Mouse (Mus musculus) adrenal gland, adult 8-10 months (tissue): Measurements from ENCODE around the gene Olfr1411. TPM values are rescaled to one million over a fixed set of nuclear protein-coding genes. Genes with fewer than 3 reads are reported as not detected.

Experiments used
- DNase-seq: peaks from one replicate; pipeline ENCODE4 v3.0.0; 2022
- total RNA-seq, 4 experiments: library from RNA; stranded (reverse); gene quantifications; 2 replicates each; pipeline ENCODE4 v1.2.4; 2022

Gene Olfr1411
- not detected for total RNA-seq

DNA sequence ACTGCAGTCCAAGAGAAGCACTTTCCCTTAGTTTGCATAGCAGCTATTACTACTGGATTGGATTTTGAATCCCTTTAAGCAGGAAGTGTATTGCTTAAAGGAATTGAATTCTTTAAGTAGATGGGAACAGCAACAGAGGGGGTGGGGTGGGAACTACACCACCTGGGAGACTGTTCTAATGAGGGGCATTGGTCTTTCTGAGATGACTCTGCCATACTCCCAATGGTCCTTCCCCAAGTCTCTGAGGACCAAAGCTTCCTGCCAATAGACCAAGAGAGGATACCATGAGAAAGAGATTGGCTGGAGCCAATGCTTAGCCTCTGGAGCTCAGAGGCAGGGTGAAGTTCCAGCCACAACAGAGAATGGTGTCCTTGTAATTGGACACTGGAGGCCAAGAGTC lies at the start of gene Olfr1411:
Gene Olfr1411, plus strand, starts transcription at position 301 of the 400 bp plus-strand sequence.
- no peak for DNase-seq

GRCm38 (mm10) chr1:92545929-92546328 lies 48.3 kb upstream of the Olfr1411 start:
- no peak for DNase-seq

- DNase-seq = no peak
Observed at GRCm38 (mm10) chr1:92571022-92571421, 23.2 kb upstream of the Olfr1411 start, which contains the start of gene Olfr1413. TSS of gene Olfr1413 (plus strand) at chr1:92571322.

- no peak for DNase-seq
Observed at GRCm38 (mm10) chr1:92585479-92585878, 8.7 kb upstream of the Olfr1411 start, which contains the start of gene Olfr1412. TSS of gene Olfr1412 (plus strand) at chr1:92585779.

GRCm38 (mm10) chr1:92596019-92596418 lies 1.8 kb downstream of the Olfr1411 start:
- no peak for DNase-seq

DNA sequence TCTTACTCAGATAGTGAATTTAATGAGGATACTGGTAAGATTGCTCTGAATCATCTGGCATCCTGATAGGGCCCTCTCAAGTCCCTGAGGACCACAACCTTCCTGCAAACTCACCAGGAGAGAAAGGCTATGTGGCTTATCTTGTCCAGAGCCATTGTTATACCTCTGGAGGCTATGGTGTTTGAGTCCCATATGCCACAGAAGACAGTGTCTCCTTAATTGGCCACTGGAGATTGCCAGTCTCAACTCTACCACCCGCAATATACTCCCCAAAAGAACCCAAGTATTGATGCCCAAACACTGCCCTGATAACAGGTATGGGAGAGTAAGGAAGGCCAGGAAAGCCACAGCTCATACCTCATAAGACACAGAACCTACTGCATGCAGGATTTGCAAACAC lies 11.3 kb downstream of the Olfr1411 start, which contains the start of gene Olfr1410:
Gene Olfr1410, plus strand, starts transcription at position 301 of the 400 bp plus-strand sequence.
- DNase-seq = no peak

DNA sequence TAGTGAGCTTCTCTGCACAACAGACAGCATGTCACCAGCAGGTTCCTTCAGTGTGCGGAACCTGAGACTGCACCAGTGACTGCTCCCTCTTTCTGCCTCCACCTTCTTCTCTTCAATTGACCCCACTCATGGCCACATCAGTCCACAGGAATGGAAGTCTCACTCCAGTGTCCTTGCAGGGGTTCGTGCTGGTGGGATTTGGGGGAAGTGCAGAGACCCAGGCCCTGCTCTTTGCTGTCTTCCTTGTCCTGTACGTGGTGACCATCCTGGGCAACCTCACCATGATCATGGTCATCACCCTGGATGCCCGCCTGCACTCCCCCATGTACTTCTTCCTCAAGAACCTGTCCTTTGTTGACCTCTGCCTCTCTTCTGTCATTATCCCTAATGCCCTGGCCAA lies 13.5 kb downstream of the Olfr1411 start:
- DNase-seq = no peak

DNA sequence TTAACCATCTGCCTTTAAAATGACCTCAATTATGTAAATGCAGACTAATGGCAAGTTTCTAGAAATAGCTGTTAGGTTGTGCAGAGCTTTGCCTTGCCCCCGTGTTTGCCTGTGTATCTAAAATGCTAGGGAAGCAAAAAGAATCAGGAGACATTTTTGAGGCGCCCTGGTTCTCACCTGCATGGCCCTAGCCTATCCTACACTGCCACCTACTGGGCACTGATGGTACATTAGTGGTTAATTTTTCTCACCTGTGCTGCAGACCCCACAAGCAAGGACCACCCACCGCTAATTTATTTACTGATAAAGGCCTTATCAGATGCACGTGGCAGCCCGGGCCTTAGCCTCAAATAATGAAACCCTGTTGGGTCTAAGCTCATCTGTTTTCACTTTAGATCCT lies 16.8 kb downstream of the Olfr1411 start:
- peak; percentile 14 for DNase-seq

DNA sequence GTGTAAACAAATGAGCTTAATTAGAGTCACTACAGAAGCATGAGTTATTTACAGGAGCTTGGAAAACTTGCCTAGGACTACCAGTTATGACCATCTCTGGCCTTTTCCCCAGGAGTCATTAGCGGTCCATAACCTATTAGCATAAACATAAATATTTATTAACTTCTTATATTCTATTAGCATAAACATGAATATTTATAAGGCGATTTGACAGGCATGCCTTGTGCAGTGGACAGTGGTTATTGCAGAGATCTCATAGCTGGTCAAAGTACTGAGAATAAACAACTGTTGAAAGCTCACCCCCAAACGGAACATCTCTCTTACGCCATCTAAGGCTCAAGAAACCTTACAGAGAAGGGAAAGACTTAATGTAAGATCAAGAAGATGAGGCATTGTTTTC lies 19.0 kb downstream of the Olfr1411 start:
- no peak for DNase-seq

GRCm38 (mm10) chr1:92614516-92614915 lies 20.3 kb downstream of the Olfr1411 start:
- no peak for DNase-seq

DNA sequence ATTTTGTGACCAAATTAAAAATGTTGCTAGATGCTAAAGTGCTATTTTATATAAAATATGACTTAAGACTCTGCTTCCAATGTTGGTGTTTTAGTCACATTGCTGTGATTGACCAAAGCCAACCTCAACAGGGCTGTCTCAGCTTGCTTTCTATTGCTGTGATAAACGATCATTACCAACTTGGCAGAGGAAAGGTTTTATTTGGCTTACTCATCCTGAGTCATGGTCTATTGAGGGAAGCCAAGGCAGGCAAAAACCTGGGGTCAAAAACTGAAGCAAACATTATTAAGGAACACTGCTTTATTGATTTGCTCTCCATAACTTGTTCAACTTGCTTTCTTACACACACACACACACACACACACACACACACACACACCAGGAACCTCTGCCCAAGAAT lies 21.8 kb downstream of the Olfr1411 start:
- no peak for DNase-seq

DNA sequence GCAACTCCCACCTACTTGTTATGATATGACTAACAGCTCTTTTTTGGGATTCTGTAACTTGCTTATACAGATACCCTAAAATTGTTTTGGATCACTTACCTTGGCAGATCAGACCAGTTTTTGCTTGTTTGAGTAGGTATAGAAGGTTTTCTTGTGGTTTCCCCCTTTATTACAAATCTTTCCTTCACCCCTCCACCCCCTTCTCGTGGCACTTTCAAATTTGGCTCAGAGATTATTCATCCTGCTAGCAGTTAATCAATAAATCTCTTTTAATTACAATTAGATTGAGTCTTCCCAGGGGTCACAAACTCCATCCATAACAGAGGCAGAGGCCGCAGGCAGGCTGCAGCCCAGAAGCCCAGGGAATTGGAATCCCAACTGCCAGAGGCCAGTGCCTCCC lies 23.3 kb downstream of the Olfr1411 start, which contains the start of gene Olfr12:
Gene Olfr12, plus strand, starts transcription at position 301 of the 400 bp plus-strand sequence.
- no peak for DNase-seq

DNA sequence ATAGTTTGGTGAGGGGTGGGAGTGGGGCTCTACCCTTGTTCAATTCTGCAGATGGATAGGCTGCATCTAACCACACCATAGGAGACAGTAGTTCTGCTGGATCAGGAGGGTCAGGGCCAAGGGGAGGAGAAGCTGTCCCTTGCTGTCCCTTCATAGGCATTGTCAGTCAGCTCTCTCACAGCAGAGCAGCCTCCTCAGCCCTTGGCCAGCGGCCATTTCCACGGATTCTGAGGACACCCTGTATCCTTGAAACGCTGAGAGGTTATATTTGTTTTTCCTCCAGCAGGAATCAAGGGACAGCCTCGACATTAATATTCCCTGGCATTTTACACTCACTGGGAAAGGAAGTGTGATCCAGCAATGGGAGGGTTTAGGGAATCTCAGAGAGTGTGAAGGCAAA lies 24.1 kb downstream of the Olfr1411 start:
- DNase-seq = peak; percentile 88

GRCm38 (mm10) chr1:92628227-92628626 lies 34.0 kb downstream of the Olfr1411 start:
- DNase-seq = no peak

DNA sequence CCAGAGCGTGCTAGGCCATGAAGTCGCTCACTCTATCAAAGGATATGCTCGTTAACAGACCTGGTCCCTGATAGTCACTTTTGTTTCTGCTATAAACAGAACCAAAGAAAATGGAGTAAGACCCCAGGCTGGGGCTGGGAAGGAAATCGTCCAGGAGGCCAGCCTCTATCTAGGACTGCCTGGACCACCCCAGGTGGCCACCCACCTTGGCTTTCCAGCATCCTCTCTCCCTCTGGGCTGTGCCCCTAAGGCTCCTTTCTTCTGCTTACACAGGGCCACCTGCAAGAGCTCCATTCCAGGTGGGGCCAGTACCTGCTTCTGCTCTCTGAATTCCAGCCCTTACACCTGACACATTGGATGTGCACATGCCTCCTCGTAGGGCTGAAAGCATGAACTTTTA lies 38.0 kb downstream of the Olfr1411 start:
- DNase-seq = no peak

- no peak for DNase-seq
Observed at GRCm38 (mm10) chr1:92632948-92633347, 38.7 kb downstream of the Olfr1411 start.

GRCm38 (mm10) chr1:92633726-92634125 lies 39.5 kb downstream of the Olfr1411 start:
- DNase-seq = no peak

- no peak for DNase-seq
Observed at GRCm38 (mm10) chr1:92634569-92634968, 40.4 kb downstream of the Olfr1411 start.

GRCm38 (mm10) chr1:92634976-92635599 lies 40.9 kb downstream of the Olfr1411 start:
- DNase-seq = no peak

DNA sequence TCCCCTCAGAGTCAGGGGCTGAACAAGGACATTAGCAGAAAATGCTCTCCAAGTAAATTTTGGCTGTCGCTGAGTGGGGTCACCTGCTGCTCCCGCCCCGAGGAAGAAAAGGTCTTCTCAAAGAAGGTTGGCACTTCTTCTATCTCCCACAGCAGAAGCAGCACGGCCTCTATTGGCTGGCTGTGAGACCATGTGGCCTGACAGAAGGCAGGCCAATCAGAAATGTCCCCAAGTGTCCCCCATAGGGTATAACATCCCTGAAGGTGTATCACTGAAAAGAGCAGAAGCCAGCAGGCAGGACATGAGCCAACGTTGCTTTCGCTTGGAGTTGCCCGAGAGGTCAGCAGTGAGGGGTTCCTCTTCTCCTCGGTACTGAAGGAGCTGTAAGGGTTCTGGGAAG lies 41.8 kb downstream of the Olfr1411 start:
- DNase-seq = no peak

DNA sequence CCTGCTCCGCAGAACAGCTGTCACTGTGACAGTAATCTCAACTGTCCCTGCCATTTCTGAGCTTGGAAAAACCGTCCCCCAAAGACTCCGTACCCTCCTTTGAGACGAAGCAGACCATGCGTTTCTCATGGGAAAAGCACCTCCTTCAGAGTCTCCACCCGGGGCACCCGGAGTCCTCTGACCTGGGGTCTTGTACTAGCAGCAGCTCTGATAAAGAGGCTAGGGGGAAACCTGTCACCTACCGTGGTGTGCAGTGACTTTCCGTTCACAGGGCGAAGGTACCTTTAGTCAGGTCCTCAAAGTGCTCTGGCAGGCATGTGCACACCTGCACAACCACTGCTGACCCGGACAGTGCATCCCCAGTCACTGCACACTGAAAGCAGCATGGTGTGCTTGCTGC lies 42.5 kb downstream of the Olfr1411 start:
- DNase-seq = no peak

GRCm38 (mm10) chr1:92637501-92638172 lies 43.4 kb downstream of the Olfr1411 start:
- no peak for DNase-seq

- peak; percentile 64 for DNase-seq
Observed at GRCm38 (mm10) chr1:92638181-92638580, 44.0 kb downstream of the Olfr1411 start.

DNA sequence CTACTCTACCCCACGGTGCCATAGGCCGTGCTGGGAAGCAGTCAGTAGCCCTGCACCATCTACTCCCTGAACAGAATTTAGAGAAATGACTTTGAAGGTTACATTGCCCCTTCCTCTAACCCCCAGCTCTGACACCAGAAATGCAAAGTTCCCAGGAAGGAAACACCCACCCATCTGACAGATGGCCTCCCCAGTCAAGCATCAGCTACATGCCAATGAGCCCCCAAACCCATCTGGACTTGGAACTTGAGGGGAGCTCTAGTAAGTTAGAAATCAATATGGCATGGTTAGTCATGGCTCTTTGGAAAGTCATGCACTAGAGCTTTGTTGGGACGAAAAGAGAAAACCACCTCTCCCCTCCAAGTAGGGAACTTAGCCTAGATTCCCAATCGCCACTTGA lies 44.5 kb downstream of the Olfr1411 start:
- no peak for DNase-seq
